Mouse (Mus musculus) forebrain, embryonic 10.5 days (tissue): ENCODE results near the gene Dirc2. TPM values are rescaled to one million over a fixed set of nuclear protein-coding genes. Genes with fewer than 3 reads are reported as not detected.

Experiments used
- DNase-seq: peaks from one replicate; pipeline ENCODE4 v3.0.0-alpha.2; 2017; ENCODE audit warnings: low spot score; ENCODE audit errors: extremely low spot score
- H3K27ac ChIP-seq: fragments of 300-500 bp; sonication (generic); 2 replicates; pipeline ENCODE4 v1.5.1; 2016; ENCODE audit warnings: mild to moderate bottlenecking
- H3K27me3 ChIP-seq: fragments of 300-500 bp; sonication (generic); 2 replicates; pipeline ENCODE4 v1.6.1; 2016; ENCODE audit warnings: mild to moderate bottlenecking; ENCODE audit not compliant: poor library complexity, severe bottlenecking
- H3K36me3 ChIP-seq: fragments of 300-500 bp; sonication (generic); replicated peaks from 2 replicates; pipeline ENCODE4 v1.6.1; 2016; ENCODE audit warnings: mild to moderate bottlenecking, moderate library complexity
- H3K4me1 ChIP-seq: fragments of 300-500 bp; sonication (generic); 2 replicates; pipeline ENCODE4 v1.6.1; 2016
- H3K4me3 ChIP-seq: fragments of 300-500 bp; sonication (generic); 2 replicates; pipeline ENCODE4 v1.5.1; 2016; ENCODE audit warnings: mild to moderate bottlenecking, moderate library complexity
- H3K9me3 ChIP-seq: fragments of 300-500 bp; sonication (generic); 2 replicates; pipeline ENCODE4 v1.6.1; 2016; ENCODE audit warnings: mild to moderate bottlenecking, moderate library complexity
- WGBS: fragments of 180-500 bp; shearing (Covaris S2); methylation state at CpG from one replicate; pipeline ENCODE4 v1.1.7; 2016; 5-methylcytosine and 5-hydroxymethylcytosine counted together
- polyA plus RNA-seq: library from polyadenylated mRNA; unstranded; fragments of >200 nt; fragmentation: Nextera tagmentation; extraction: Ambion mirVana; gene quantifications from 2 replicates; pipeline ENCODE4 v1.2.1, GENCODE M21; 2016

Gene Dirc2
- 9.3 and 10.4 TPM in 2 replicates for polyA plus RNA-seq

- WGBS = under 1% methylated on average over 77 of the region's 78 CpGs
- H3K4me1 ChIP-seq = peaks cover 42% of the 10 kb centered on the region
- H3K27ac ChIP-seq = peak within 1 kb of the TSS; percentile 89
- H3K36me3 ChIP-seq = peaks cover 9% of the 10 kb centered on the region
- no peaks in the 10 kb centered on the region for H3K9me3 ChIP-seq
- peak within 1 kb of the TSS; percentile 94 for H3K4me3 ChIP-seq
- peak; percentile 75 for DNase-seq
- no peaks in the 10 kb centered on the region; the same call in 1 of the 2 replicates for H3K27me3 ChIP-seq
Observed at GRCm38 (mm10) chr16:35768785-35769642, at the start of gene Dirc2. TSS of gene Dirc2 (minus strand) at chr16:35769356.

GRCm38 (mm10) chr16:35817255-35818089 lies 48.3 kb upstream of the Dirc2 start:
- H3K36me3 ChIP-seq = peaks cover 42% of the 10 kb centered on the region

GRCm38 (mm10) chr16:35813119-35813518 lies 44.0 kb upstream of the Dirc2 start:
- DNase-seq = no peak
- no peak overlapping the region for H3K4me3 ChIP-seq
- peaks cover 25% of the 10 kb centered on the region for H3K36me3 ChIP-seq
- no peaks in the 10 kb centered on the region for H3K9me3 ChIP-seq
- H3K4me1 ChIP-seq = no peaks in the 10 kb centered on the region
- WGBS = 94% methylated on average over 3 of the region's 3 CpGs
- H3K27ac ChIP-seq = no peak overlapping the region
- H3K27me3 ChIP-seq = no peaks in the 10 kb centered on the region

More at GRCm38 (mm10) chr16:35817255-35818089, 48.3 kb upstream of the Dirc2 start:
- DNase-seq = peak; percentile 79
- Histone ChIP-seq H3K27ac (no peak overlapping the region), H3K4me3 (no peak overlapping the region), H3K9me3 (no peaks in the 10 kb centered on the region), H3K4me1 (no peaks in the 10 kb centered on the region), H3K27me3 (no peaks in the 10 kb centered on the region)
- WGBS = 46% methylated on average over 13 of the region's 13 CpGs

DNA sequence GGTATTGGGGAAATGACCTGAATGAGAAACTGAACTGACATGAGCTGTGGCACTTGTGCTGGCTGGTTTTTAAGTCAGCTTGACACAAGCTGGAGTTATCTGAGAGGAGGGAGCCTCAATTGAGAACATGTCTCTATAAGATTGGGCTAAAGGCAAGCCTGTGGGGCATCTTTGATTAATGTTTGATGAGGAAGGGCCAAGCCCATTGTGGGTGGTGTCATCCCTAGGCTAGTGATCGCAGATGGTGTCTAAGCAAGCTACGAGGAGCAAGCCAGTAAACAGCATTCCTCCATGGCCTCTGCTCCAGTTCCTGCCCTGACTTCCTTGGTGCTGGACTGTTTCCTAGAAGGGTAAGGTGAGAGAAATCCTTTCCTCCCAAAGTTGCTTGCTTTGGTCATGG lies 39.7 kb upstream of the Dirc2 start:
- no peak overlapping the region for H3K4me3 ChIP-seq
- H3K36me3 ChIP-seq = peaks cover 28% of the 10 kb centered on the region
- H3K4me1 ChIP-seq = no peaks in the 10 kb centered on the region
- no peak for DNase-seq
- H3K9me3 ChIP-seq = no peaks in the 10 kb centered on the region
- H3K27me3 ChIP-seq = no peaks in the 10 kb centered on the region
- 86% methylated on average over 2 of the region's 2 CpGs for WGBS
- no peak overlapping the region for H3K27ac ChIP-seq

DNA sequence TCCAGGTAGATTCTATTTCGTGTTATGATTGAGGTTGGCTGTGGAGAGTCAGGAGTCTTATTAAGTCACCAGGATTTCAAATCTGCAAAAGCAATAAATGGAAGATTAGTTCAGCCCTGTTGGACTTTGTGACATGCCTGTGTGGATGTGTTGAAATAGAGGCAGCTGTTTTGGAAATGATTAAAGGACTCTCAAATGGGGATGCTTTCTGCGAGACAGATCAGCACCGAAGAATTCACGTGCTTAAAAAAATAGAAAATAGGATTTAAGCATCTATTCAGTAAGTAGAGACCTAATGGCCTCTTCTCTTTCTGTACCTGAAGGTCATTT lies 38.5 kb upstream of the Dirc2 start:
- no peaks in the 10 kb centered on the region for H3K27me3 ChIP-seq
- H3K4me1 ChIP-seq = no peaks in the 10 kb centered on the region
- no peak overlapping the region for H3K4me3 ChIP-seq
- no peak overlapping the region for H3K27ac ChIP-seq
- peaks cover 31% of the 10 kb centered on the region for H3K36me3 ChIP-seq
- no peaks in the 10 kb centered on the region for H3K9me3 ChIP-seq
- WGBS = 94% methylated on average over 4 of the region's 4 CpGs
- no peak for DNase-seq

DNA sequence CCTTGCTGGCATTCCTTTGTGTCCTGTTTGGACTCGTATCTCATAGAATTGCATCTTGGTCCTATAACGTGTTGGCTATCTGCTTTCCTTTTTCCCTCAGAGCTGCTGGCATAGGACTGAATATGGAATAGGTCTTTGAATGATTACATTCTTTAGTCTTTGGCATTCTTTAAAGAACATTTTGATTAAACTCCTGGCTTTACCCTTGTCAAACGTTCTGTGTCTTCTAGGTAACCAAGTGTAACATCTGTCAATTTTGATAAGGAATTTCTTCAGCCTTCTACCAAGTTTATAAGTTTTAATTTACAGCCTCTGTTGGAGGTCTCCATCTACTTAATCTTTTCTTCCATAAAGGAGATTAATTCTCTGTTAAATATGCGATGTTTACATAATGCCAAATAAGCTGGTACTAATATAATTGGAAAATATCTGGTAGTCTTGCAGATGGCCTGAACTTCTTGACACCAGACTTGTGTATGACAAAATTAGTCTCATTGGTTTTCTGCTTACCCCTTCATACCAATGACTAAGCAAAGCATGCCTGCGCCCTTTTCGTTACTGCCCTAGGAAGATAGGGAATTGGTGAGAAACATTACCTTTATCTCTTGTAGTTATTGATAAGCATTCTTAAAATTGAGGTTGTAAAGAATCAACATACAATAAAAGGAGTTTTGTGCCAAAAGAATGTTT lies 38.0 kb upstream of the Dirc2 start:
- WGBS = 92% methylated on average over 6 of the region's 6 CpGs
- no peak for DNase-seq
- H3K36me3 ChIP-seq = peaks cover 34% of the 10 kb centered on the region
- no peaks in the 10 kb centered on the region for H3K4me1 ChIP-seq
- H3K4me3 ChIP-seq = no peak overlapping the region
- H3K9me3 ChIP-seq = no peaks in the 10 kb centered on the region
- no peaks in the 10 kb centered on the region for H3K27me3 ChIP-seq
- no peak overlapping the region for H3K27ac ChIP-seq

- Histone ChIP-seq H3K27me3 (no peaks in the 10 kb centered on the region), H3K4me3 (no peak overlapping the region), H3K9me3 (0 out of 2 replicates have a peak, but pooled peaks cover 6% of the 10 kb centered on the region), H3K27ac (no peak overlapping the region), H3K36me3 (peaks cover 50% of the 10 kb centered on the region), H3K4me1 (no peaks in the 10 kb centered on the region)
- WGBS = 93% methylated on average over 4 of the region's 4 CpGs
- no peak for DNase-seq
Observed at GRCm38 (mm10) chr16:35803723-35804122, 34.6 kb upstream of the Dirc2 start.

GRCm38 (mm10) chr16:35802163-35802562 lies 33.0 kb upstream of the Dirc2 start:
- no peaks in the 10 kb centered on the region for H3K27me3 ChIP-seq
- peaks cover 59% of the 10 kb centered on the region for H3K36me3 ChIP-seq
- no peaks in the 10 kb centered on the region for H3K4me1 ChIP-seq
- H3K9me3 ChIP-seq = 0 out of 2 replicates have a peak, but pooled peaks cover 6% of the 10 kb centered on the region
- no peak overlapping the region for H3K27ac ChIP-seq
- no peak for DNase-seq
- no peak overlapping the region for H3K4me3 ChIP-seq
- 94% methylated on average over 7 of the region's 7 CpGs for WGBS

GRCm38 (mm10) chr16:35791962-35792521 lies 22.9 kb upstream of the Dirc2 start:
- 79% methylated on average over 6 of the region's 6 CpGs for WGBS
- H3K27me3 ChIP-seq = no peaks in the 10 kb centered on the region
- H3K4me3 ChIP-seq = no peak overlapping the region
- peaks cover 48% of the 10 kb centered on the region for H3K36me3 ChIP-seq
- H3K27ac ChIP-seq = no peak overlapping the region
- no peak for DNase-seq
- peaks cover 9% of the 10 kb centered on the region for H3K4me1 ChIP-seq
- no peaks in the 10 kb centered on the region for H3K9me3 ChIP-seq

DNA sequence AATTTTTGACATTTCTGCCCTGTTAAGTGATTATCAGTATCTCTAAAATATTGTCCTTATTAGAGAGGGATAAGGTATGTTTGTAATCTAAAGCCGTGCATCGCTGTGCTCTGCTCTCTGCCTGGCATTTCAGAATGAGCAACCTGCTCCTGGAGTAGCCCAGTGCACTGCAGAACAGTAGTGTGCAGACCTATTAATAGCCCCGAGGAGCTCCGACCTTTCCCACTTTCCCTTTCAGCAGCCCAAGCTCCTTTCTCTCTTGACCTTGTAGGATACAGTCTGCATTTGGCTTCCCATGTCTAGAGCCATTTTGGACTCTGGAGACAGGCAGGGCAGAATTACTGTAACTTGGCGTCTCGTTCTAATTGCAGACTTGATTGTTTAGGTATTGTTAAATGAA lies 19.2 kb upstream of the Dirc2 start:
- Histone ChIP-seq H3K27ac (no peak overlapping the region), H3K9me3 (no peaks in the 10 kb centered on the region), H3K4me3 (no peak overlapping the region), H3K27me3 (no peaks in the 10 kb centered on the region), H3K4me1 (peaks cover 10% of the 10 kb centered on the region), H3K36me3 (peaks cover 43% of the 10 kb centered on the region)
- DNase-seq = no peak
- 94% methylated on average over 6 of the region's 6 CpGs for WGBS

- H3K9me3 ChIP-seq = no peaks in the 10 kb centered on the region
- 85% methylated on average over 8 of the region's 8 CpGs for WGBS
- no peak for DNase-seq
- H3K27me3 ChIP-seq = no peaks in the 10 kb centered on the region
- H3K27ac ChIP-seq = no peak overlapping the region
- H3K36me3 ChIP-seq = peaks cover 40% of the 10 kb centered on the region
- peaks cover 10% of the 10 kb centered on the region for H3K4me1 ChIP-seq
- H3K4me3 ChIP-seq = no peak overlapping the region
Observed at GRCm38 (mm10) chr16:35787568-35788189, 18.5 kb upstream of the Dirc2 start.

DNA sequence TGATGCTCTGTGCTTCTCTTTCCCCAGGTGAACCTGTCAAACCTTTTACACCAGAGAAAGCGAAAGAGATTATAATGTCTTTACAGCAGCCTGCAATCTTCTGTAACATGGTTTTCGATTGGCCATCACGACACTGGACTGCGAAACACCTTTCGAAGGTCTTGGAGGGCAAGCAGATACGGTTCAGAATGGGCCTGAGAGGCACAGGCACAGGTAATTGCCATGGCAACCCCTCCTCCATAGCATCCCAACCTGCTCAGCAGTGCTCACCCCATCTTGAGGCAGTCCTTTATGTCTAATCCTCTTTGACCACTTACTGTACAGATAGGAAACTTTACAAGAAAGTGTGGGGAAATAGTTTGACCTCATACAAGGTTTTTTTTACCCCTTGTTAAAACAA lies 18.0 kb upstream of the Dirc2 start:
- Histone ChIP-seq H3K9me3 (no peaks in the 10 kb centered on the region), H3K36me3 (peaks cover 40% of the 10 kb centered on the region), H3K27ac (no peak overlapping the region), H3K4me1 (peaks cover 10% of the 10 kb centered on the region), H3K27me3 (no peaks in the 10 kb centered on the region), H3K4me3 (no peak overlapping the region)
- 94% methylated on average over 6 of the region's 6 CpGs for WGBS
- no peak for DNase-seq
